Mouse (Mus musculus) cerebellum, adult (tissue): ENCODE results near the gene D17Wsu92e.

Experiments used
- ATAC-seq: cut with Nextera tagmentation; 2 replicates; pipeline ENCODE4 v1.9.2; 2017; ENCODE audit warnings: mild to moderate bottlenecking, moderate library complexity, mixed read lengths; ENCODE audit not compliant: insufficient number of reproducible peaks, low FRiP score, low TSS enrichment

Gene D17Wsu92e

DNA sequence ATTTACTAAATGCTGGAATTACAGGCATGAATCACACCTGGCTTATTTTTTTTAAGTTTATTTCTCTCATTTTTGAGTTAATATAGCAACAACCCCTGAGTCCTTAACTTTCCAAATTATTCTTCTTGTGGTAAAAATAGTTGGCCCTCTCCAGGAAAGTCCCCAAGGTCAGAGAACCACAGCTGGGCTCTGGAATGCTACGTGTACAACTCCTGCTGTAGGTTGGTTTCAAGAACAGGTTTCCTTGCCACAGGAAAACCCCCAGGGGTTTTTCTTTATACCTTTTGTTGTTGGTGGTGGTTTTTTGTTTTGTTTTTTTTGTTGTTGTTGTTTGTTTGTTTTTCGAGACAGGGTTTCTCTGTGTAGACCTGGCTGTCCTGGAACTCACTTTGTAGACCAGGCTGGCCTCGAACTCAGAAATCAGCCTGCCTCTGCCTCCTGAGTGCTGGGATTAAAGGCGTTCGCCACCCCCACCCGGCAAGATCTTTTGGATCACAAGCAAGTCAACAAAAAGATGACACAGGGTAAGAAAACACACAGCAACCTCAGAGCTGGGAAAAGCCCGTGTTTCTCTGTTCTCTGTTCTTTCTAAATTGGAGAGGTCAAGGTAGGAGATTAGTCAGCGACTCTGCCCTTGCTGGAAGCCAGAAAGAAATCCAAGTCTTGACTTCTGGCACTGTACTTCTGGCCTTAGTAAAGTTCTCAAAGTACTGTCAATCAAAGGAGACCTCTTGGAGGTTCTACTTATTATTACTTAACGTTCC, 2.9 kb upstream of the D17Wsu92e start:
- ATAC-seq: no peak

DNA sequence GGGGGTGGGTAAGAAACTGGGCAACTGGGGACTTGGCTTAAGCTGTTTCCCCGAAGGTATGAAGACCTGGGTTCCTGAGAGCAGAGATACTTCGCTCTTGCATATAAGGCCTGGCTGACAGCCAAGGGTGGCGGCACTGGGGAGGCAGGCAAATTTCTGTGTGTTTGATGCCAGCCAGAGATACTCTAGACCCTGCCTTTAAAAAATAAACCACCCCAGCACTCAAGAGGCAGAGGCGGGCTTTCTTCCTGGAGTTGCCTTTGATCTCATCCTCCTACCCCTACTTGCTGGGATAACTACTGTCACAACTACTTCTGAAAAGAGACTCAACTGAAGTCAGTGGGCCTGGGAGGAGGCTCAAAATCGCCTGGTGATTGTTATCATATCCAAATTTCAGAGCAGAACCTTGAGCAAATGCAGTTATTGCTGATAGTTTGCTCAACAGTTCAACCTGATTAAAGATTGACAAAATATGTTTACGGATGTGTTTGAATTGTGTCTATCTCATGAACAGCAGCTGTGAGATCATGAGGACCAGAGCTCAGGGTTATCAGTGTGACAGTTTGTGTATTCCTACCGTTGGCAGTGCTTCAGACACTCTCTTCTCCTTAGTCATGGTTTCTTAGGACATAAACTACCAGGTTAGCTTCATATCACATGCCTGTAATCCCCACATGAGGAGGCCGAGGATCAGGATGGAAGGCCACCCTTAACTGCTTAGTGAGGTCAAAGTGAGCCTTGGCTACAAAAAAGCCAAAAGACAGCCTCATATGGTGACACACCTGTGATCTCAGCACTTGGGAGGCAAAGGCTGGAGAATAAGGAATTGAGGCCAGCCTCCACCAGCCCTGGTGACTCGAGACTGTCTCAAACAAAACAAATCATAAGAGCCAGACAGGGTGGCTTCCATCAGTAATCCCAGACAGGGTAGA, 1.2 kb upstream of the D17Wsu92e start:
- ATAC-seq: no peak

DNA sequence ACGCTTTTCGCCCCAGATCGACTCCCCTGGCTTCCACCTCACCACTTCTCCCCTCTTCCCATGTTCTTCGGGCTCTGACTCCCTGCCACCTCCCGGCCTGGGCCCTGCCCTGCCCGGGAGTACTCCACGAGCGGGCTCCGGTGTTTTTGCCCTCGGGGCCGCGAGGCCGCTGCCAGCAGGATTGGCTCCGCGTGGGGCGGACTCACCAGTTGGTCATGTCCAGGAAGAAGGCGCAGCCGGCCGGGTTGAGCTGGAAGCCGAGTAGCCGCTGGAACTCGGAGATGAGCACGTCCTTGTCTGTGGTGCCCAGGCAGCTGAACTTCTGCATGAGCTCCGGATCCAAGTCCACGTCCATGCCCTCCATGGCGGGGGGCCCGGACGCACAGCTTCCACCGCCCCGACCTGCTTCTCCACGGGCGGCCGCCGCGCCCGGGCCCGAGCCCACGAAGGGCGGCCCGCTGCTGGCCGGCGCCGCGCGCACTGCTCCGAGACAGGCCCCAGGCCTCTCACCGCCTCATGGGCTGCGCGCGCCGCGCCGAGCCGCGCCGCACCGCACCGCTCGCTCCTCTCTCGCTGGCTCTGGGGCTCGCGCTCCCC, 379 bp downstream of the D17Wsu92e start:
- peak; percentile 51; the same call in 1 of the 2 replicates for ATAC-seq

DNA sequence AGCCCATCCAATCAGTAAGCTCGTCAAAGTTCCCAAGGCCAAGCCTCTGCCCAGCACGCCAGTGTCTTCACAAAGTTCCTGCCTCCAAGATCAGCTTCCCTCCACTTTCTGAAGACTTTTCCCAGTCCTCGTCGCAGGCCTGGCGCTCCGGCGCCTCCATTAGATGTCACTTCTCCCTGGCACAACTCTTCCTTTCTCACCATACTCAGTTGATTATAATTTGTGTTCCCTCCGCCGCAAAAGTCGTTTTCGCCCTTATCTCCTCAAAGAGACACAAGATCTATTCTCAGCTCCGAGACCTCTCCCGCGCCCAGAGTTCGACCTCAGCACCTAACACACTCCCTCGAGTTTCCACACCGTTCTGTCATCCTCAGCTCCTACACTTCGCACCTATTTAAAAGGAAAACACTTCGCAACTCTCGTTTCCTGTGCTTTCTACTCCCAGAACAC, 902 bp downstream of the D17Wsu92e start:
- no peak for ATAC-seq

GRCm38 (mm10) chr17:27819011-27819410, 1.4 kb downstream of the D17Wsu92e start:
- no peak for ATAC-seq

DNA sequence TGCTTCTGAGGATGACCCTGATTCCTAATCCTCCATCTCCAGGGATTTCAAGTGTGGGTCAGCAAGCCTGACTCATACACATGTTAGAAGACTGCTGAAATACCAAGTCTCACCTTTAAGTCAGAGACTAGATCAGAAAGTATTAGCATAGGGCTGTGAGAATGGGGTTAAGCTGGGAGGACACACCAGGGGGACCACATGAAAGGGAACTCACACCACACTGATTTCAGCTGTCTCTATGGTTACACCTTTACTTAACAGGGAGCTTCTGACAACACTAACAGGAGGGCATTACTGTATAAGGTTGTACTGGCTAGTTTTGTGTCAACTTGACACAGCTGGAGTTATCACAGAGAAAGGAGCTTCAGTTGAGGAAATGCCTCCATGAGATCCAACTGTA, 5.8 kb downstream of the D17Wsu92e start:
- no peak for ATAC-seq

DNA sequence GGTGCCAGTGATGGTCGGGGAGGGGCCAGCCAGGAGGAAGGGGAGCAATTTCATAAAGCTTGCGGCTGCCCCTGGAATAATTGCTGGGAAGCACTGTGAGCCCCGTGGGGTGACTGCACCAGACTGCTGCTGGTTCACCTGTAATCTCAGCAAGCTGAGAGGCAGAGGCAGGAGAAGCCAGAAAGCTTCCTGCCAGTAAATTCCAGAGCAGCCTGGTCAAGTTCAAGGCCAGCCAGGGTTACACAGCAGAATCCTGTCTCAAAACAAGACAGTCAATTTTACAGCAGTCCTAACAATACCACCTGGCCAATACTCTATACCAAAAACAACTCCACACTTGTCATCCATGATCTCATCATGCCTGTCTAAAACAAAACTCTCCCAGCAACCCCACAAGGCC, 8.5 kb downstream of the D17Wsu92e start:
- no peak for ATAC-seq

DNA sequence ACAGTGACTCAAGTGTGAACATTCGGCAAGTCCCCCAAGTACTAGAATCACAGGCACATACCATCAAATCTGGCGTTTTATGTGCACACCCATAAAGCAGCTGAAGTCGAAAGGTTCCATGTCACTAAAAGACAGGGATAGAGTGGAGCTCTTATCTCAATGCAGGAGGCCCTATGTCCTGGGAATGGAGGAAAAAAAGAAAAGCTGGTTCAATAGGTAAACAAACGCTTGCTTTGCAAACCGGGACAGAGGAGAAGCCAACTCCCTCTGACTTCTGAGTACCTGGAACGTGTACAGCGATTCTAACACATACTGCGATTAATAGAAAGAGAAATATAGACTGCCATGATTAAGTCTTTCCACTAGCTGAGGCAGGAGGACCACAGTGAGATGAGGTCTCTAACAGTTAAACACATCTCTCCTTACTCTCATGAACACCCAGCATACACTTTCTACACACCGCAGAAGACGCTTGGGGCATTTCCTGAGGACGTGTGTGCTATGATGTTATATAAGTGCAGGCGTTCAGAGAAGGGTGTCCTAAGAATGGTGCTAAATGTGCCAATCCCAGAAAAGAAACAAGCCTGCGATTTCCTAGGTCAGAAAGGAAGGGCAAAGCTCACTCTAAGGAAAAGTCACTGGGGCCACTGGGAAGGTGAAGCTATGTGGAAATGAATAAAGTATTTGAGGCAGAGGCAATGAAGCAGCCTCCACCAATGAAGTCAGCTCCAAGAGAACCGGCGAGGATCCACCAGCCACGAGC, 9.7 kb downstream of the D17Wsu92e start:
- no peak for ATAC-seq

GRCm38 (mm10) chr17:27807542-27808078, 12.8 kb downstream of the D17Wsu92e start:
- ATAC-seq: no peak

GRCm38 (mm10) chr17:27804803-27805770, 15.4 kb downstream of the D17Wsu92e start:
- ATAC-seq: 0 out of 2 replicates have a peak, but pooled peaks have one; percentile 10

DNA sequence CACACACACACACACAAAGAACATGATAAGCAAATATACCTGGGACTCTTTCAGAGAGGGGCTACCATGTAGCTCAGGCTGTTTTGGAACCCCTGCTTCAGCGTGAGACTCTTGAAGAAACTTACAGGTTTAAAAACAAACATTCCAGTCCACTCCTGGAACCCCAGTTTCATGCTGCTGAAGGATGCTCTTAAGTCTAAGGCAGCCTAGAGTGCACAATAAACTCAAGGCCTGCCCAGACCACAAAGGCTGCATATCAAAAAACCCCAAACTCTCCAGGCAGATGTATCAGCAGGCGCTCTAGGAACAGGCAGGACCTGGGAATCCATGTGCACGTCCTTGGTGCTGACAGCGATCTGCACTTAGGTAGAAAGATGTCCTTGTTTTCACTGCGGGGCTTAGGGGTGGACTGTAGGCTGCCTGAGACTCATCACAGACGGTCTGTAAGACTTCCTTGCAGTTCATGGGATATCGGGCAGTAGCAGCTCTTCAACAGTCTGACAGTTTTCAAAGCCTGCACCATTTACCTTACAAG, 16.2 kb downstream of the D17Wsu92e start:
- no peak for ATAC-seq

DNA sequence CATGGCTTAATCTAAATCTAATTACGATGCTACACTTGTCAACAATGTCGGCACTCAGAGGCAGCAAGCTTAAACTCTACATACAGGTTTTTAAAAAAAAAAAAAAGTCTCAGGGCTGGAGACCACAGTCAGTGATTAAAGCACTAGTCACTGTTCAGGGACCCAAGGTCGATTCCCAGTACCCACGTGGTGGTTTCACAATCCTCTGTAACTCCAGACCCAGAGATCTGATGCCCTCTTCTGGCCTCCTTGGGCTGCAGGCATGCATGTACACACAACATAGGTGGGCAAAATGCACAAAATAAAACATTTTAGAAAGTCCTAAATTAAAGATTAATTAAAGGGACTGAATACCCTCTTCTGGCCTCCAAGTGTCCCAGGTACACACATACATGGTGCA, 16.7 kb downstream of the D17Wsu92e start:
- ATAC-seq: no peak

DNA sequence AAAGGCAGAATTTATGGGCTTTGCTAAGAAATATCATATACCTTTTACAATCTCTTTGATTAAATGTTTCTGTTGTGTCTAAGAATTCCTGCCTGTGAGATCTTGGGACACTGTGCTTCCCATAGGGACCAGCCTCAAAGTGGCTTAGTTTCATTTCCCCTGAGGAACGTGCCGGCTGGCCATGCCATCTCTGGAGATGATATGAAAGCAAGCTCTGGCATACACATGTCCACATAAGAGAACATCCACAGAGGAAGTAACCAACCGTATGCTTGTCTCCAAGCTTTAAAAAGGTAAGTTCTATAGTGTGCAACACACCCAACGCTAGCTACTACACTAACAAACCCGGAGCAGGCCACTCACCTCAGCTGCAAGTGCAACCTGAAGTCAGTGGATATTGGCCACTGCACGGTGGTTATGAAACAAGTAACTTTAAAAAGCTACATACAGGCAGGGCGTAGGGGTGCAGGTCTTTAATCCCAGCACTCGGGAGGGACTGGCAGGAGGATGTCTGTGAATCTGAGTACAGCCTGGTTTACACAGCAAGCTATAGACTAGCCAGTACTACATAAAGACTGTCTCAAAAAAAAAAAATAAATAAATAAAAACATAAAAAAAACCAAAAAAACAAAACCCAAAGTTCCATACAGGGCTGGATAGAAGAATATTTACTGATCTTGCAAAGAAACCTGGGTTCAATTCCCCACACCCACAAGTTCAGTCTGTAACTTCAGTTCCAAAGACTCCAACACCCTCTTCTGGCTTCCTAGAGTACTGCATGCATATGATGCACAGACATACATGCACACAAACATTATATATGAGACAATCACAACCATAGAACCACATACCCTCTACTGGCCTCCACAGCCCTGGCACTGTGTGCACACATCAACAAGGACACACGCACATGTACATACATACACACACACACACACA, 19.5 kb downstream of the D17Wsu92e start:
- no peak for ATAC-seq

GRCm38 (mm10) chr17:27799771-27800584, 20.5 kb downstream of the D17Wsu92e start:
- no peak for ATAC-seq

- ATAC-seq: no peak
These were observed 23.0 kb downstream of the D17Wsu92e start for GRCm38 (mm10) chr17:27797341-27797872.

GRCm38 (mm10) chr17:27796780-27797179, 23.7 kb downstream of the D17Wsu92e start:
- ATAC-seq: peak; percentile 20; the same call in 1 of the 2 replicates
